Mouse (Mus musculus): ENCODE measurements around the gene Pex5.
"Not testable (repeated sequence)": the region's sequence is repeated elsewhere in the genome, so short reads cannot be mapped to it uniquely, and the experiment has no call there.

The Pex5 gene

DNA sequence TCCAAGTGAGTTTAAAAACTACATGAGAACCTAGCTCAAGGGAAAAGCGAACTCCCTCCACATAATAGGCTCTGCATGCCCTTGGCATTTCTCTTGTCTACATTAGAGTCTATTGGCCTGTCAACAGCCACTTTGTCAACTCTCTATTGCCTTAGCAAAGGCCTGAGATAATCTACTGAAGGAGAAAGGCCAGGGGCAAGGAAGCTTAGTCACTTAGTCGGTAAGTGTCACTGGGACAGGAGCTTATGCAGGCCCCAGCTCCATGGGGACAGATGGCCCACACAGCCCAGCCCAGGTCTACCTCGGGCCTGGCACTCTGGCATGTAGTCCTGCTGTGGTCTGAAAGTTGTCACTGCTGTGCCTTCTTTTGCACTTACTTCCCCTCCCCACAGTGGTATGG lies 11.7 kb upstream of the Pex5 start:
- DNase-seq, result no peak

DNA sequence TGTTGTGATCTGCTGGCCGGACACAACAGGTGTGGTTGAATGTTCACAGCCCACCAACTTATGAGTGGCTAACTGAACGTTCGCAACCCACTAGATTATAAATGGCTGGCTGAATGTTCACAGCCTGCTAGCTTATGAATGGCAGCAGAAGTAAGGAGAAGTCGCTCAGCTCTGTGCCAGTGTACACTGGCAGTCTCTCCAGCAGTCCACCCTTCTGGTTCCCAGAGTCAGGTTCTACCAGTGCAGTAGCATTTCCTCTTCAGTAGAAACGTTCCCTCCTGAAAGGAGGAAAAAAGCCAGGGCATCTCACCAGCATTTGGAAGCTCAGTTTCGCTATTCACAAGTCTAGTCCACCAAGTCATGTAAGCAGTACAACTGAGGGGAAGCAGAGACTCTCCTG lies 10.7 kb upstream of the Pex5 start:
- no peak for DNase-seq

DNA sequence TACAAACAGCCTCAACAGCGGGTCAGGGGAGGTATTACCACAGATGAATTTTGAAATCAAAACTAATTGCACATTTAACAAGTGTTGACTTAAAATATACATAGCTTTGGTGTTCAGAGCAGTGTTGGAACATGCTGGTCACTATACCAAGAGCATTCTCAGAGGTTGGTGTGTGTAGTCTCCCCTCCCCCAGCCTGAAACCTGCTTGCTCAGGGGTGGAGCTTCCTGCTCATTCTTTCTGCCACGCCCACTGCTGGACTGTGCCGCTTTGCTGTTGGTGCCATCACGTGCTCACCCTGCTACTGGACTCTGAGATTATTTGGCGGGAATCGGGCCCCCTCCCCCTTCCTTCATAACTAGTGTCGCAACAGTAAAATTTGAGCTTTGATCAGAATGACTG lies 10.2 kb upstream of the Pex5 start:
- DNase-seq, result peak; percentile 69 to 74

DNA sequence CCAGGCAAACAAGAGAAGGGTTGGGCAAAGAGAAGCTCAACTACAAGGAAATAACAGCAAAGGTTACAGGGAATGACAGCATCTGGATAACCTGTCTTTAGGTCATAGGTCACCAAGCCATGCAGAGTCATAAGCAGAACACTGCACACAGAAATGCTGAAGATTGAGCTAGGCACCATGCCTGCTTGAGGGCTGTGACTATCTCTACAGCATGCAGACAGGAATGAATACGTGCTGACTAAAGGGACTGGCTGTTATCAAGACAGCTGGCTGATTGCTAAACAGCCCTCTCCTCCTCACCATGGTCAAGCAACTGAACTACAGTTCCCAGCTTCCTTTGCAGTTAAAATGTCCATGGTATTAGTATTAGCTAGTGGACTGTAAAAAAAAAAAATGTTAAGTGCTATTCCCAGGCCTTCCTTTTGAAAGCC lies 9.2 kb upstream of the Pex5 start:
- no peak for DNase-seq

DNA sequence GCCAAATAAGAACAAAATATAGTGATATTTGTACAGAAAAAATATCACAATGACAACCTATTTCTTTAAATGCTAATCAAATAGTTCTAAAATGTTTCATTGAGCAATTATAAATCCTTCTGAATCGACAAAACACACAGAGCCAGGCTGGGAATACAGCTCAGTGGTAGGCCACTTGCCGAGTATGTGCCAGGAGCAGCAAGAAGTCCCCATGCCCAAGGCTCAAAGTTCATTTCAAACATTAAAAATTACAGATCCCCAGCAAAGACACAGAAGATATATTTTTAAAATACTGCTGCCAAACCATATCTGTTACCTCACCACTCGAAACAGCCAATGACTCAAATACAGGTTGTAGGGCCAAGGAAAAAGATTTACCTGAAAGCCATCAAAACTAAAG lies 3.8 kb upstream of the Pex5 start:
- DNase-seq, result peak; percentile 14 to 21

DNA sequence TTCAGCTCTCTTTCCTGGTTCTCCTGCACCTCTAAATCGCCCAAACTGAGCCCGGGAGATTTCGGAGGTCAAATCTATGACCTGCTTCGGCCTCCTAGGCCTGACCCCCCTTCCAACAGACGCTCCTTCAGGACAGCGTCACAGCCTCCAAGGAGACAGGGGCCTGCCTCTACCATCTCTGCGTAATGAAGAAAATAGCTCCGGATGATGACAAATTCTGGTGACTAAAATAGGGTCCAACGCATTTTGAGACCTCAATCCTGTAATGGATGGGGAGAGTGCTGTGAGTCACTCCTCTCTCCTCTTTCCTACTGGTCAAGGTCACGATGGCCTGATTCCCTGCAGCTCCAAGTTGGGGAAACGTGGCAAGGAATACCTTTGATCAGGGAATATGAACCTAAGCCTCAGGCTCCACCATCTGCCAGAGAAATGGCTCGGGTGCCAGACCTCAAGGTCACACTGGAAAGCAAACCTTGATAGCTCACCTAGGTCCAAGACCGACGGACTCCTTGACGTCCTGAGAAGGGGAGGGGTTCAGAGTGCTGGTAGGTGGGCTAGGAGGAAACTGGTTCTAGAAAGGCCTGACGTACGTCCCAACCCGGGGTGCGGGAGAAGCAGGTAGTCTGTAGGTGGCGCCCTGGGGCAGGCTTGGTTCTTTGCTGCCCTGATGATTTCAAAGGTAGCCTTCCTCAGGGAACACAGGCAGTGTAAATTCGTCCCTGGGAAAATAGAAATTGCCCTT lies 651 bp upstream of the Pex5 start:
- peak; percentile 92 to 95 for DNase-seq

DNA sequence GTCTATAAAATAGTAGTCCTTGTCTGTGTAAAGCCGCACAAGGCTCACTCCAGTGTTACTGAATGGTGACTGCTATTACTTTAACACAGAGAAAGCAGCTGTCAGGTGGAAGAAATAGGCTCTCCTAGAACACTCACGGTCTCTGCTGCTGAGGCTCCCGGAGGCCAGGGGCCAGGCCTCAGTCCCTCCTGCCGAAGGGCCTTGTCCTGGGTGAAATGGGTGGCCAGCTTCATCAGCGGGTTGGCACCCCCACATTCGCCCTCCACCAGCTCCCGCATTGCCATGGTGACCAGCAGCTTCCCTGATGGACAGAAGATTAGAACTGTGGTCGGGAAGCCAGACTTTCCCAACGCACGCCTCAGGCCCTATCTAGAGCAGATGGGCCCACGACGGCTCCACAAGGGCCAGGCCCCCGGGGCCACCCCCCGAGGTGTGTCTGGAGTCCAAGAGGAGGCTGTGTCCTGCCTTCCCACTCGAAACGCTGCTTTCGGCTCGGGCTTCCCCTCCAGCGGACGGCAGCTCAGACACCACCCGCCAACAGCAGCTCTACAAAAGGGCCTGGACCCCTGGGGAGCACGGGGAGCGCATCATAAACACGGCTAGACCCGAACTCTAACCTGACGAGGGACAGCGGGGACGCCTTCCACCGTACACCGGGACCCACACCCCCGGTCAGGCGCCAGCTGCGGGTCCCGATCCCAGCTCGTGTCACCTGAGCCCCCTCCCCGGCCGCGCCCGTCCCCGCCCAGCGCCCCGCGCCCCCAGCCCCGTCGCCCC lies 529 bp downstream of the Pex5 start:
- DNase-seq, result peak; percentile 30 to 56

DNA sequence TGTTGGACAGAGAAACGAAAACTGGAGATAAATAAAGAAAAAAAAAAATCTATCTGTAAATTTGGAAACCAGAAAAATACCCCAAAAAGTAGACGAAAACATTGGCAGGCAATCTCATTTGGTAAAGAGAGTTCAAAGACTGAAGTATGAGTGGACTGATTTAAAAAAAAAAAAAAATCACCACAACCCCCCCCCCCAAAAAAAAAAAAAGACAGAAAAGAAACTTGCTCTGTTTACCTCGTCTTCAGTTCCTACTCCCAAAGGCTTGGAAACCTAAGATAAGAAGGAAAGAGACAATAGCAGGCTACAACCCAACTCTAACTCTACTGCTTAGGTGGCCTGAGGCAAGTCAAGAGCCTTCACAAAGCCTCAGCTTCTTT lies 1.1 kb downstream of the Pex5 start:
- no peak for DNase-seq

DNA sequence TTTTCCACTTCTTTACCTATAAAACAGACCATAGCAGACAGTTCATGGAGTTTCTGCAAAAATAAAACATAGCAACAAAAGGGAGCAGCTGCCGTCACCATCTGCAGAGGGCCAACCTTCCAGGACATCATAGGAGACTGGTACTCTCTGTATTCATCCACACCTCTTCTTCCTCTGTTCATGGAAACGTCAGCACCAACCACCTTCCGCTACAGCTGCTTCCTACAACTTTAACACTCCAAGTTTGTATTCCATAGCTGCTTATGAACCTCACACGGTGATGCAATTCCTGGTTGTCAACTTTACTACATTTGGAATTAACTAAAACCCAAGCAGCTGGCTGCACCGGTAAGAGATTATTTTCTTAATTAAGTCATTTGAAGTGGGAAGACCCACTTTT lies 6.5 kb downstream of the Pex5 start:
- DNase-seq, result no peak

DNA sequence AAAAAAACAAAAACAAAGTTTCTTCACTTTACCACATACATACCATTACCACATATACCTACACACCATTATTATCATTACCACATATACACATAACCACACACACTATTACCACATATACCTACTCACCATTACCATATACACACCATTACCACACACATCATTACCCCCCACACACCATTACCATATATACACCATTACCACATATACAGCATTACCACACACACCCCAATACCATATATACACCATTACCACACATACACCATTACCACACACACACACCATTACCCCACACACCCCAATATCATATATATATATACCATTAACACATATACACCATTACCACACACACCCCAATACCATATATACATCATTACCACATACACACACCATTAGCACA lies 7.7 kb downstream of the Pex5 start:
- no peak for DNase-seq

DNA sequence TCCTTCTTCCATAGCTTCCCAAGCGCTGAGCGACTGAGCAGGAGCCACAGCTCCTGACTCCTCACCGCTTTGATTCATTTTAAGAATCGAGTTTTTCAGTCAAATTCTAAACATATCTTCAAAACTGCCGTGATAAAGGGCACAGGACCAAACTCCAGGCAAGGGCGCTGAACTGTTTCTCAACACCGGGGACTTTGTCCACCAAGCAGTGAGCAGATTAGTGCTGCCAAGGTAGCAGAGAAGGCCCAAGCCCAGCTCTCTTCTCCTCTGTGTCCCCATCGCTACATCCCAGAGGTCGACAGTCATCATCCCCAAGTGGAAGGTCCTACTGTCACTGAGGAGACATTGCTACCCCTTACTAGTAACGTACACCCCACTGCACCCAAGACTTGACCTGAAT lies 8.5 kb downstream of the Pex5 start:
- peak; percentile 61 to 66 for DNase-seq

DNA sequence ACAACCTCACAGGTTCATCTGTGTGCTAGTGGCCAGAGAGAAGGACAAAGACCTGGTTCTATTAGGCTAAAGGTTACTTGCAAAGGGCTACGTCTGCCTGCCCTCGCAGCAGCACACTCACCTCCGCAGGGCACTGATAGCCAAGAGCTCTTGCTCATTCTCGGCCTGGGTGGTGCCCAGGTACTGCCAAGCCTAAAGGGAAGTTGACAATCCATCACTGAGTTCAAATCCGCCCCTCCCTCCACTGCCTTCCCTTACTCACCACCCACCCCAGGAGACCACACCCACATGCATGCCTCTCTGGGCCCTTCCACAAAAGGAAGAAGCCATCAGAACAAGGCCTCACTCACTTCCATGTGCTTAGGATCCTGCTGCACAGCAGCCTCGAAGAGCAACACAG lies 15.1 kb downstream of the Pex5 start:
- no peak for DNase-seq

DNA sequence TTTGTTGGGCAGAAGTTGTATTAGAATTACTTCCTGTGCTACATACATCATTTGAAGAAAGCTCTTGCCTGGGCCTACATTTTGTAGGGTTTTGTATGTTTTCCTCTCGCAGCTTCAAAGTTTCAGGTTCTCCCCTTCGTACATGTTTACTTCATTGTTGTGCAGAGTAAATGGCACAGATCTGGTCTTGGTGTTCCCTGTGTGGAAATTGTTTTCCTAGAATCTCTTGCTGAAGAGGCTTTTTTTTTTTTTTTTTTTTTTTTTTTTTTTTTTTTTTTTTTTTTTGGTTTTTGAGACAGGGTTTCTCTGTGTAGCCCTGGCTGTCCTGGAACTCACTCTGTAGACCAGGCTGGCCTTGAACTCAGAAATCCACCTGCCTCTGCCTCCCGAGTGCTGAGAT lies 19.9 kb downstream of the Pex5 start:
- DNase-seq, result not testable (repeated sequence)

DNA sequence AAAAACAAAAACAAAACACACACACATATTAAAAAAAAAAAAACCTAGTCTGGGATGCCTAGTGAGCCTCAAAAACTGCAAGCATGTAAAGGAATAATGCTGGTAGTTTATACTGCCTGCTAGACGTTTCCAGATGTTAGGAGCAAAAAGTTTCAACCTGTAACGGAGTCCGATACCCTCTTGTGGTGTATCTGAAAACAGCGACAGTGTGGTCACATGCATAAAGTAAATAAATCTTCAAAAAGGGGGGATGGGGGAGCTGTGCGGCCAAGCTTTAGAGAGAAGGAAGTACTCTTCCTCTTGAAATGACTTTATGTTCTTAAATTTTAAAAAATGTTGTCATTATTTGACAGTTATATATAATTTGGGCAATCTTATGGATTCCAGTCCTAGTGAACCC lies 34.7 kb downstream of the Pex5 start:
- DNase-seq, result no peak

DNA sequence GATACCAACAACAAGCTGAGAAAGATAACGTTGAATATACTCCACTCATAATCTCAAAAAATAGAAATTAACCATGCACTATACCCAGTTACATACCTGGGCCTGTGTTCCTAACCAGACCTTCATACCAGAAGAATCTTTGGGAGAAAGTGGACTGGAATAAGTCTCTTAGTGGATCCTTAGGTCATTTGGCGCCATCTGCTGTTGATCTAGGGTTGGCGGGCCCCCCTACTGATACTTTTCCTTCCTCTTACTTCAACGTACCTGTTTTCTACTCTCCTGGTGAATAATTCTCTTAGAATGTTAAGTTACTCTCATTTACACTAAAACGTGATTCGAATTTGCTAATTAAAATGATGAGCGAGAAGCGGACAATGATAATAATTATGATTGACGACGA lies 35.5 kb downstream of the Pex5 start:
- peak; percentile 68 to 81 for DNase-seq

DNA sequence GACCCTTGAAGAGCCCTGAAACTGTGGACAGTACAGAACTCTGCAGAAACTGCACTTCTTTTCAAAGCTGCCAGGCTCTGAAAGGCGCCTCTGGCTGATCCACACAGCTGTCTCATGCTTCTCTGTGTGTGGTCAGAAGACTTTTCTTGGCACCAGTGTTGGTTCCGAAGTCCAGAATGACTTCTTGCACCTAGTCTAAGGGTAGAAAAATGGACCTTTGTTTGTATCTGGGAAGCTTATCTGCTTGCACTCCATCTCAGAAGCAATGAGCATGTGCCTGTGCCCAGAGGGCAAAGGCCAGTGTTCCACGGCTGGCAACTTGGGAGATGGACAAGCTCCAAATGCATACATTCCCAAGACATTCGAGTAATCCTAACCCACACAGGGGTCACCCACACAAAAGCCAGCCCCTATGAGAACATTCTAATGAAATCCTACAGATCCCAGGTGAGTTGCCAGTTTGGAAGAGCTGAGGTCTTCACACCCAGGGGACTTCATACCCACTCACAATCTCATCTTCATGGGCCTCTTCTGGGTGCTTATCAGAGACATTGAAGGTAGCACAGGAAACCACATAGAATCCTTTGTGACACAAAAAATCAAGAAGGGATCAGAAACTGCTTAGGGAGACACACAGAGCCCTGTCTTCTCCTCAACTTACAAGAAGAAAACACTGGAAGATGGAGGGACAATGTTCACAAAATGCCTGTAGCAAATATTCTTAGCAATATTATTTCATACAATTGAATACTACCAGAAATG lies 37.2 kb downstream of the Pex5 start:
- peak; percentile 61 to 68 for DNase-seq

DNA sequence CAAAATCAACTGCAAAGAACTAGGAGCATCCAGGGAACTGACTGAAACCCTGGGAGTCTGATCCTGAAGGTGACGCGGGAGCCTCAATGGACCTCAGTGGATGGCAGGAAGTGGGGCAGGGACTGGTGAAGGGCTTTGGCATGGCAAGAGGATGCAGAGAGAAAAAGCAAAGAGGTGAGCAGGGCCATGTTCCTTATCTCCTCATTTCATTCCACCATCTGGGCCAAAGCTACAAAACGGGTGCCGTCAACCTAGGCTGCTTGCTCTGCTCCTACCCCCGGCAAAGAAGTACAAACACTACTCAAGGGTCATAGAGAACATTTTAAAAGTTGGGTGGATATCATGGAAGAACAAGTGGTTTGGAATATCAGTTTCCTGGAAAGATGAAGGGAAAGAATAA lies 38.6 kb downstream of the Pex5 start:
- no peak for DNase-seq

DNA sequence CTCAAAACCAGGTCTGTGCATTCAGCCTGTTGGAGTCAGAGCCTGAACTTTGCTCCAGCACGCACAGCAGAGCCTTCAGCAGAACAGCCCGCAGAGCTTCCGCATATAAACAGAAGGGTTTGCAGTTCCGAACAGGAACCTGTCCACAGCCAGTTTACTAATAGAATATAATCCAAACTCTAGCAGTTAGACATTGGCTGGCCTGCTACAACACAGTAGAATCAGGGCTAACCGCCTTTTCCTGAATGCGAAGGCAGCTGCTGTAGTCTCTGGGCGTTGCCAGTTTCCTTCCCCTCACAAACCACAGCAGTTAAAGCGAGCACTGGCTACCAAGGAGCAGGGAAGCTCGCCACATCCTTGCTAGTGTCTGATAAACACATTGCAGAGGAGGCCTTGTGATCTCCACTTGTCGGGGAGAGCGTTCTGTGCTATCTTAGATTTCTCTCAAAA lies 39.4 kb downstream of the Pex5 start:
- peak; percentile 25 to 33 for DNase-seq

DNA sequence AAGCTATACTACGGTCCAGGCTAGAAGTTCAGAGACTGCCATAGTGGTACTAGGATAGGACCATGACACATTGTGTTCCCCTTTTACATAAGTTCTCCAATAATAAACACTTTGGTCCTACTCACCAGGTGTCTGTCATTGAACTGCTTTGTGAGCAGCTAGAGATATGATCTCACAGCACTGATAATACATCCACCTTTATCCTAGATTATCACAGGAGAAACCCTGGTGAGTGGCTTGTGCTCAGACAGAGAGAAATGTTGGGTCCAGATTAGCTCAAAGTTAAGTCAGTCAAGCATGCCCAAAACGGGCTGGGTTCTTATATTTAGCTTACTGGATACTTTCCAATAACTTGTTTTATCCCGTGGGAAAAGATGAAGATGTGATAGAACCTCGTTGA lies 40.2 kb downstream of the Pex5 start:
- no peak for DNase-seq

DNA sequence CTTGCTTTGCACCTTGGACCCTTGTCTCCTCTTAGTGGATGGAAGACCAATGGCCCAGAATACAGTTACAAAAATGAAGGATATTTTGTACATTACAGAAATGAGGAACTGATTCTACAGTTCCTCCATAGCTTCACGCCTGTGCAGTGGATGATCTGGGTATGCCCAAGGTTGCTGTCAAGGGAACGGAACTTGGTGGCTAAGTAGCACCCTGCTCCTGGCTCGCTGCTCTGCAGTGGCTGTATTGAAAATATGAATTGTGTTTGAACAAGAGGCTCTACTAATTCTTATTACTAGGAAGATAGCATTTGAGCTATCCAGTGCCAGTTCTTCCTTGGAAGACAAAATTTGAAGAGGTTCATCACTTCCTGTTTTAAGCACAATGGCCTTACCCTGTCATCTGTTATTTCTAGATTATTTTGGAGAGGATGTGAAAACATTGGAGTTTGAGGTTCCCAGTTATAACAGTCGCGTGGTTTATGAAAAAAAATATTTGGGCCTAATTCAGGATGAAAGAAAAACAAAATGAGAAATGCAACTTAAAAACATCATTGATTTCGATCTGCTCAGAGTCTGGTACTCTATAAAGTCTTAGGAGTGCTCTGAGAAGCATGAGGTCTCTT lies 41.2 kb downstream of the Pex5 start:
- DNase-seq, result no peak

DNA sequence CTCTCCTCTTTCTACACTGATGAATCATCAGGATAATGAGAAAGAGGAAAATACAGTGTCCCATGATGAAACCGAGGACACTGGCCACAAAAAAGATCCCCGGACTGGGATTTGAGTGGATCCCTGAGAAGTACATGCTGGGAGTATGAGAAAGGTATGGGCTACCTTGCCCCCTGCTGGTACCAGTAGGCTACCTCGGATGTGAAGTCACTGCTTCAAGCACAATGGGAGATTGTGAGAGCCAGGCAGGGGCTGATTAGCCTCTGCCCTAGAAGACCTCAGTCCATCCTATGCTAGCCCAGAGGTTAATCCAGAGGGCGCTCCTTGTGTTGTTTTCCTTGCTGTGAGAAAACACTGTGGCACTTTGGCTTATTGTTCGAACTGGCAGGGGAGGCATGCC lies 50.5 kb downstream of the Pex5 start:
- DNase-seq, result no peak

DNA sequence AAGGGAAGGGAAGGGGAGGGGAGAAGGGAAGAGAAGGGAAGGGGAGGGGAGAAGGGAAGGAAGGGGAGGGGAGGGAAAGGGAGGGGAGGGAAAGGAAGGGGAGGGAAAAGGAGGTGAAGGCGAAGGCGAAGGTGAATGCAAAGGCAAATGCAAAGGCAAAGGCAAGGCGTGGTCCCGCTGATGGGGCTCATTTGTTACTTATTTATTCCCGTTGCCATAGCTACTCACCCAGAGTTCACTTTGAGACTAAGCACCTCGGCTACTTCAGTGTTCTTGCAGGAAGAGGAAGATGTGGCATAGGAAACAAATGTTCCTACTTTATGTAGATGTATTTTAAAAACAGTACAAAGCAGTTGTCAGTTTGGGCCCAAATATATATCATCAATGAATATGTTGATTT lies 54.3 kb downstream of the Pex5 start:
- no peak for DNase-seq

DNA sequence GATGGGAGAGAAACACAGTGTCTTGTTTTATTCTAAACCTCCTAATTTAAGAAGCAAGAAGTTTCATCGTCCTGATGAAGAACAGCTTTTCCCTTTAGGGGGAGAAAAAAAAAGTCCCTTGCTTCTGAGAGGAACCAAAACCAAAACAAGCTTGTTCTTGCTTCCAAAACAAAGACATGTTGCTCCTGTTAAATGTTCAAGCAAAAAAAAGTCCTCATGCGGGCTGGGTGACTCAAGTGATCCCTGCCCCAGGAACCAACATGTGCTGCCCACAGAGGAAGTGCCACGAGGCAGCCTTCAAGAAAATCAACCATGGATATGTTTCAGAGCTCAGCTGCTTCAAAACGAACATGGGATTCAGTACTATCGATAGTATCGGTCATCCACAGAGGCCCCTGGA lies 55.9 kb downstream of the Pex5 start:
- DNase-seq, result no peak
